Mouse (Mus musculus) hindbrain, embryonic 11.5 days (tissue): ENCODE results near the gene Pde7b. TPM values are rescaled to one million over a fixed set of nuclear protein-coding genes. Genes with fewer than 3 reads are reported as not detected.

Experiments
- ATAC-seq: fragments of 200-750 bp; cut with Nextera tagmentation; 2 replicates; pipeline ENCODE4 v1.8.0; 2017; ENCODE audit warnings: mild to moderate bottlenecking, moderate TSS enrichment, moderate library complexity; ENCODE audit not compliant: low FRiP score
- DNase-seq: peaks from one replicate; pipeline ENCODE4 v3.0.0-alpha.2; 2015; ENCODE audit warnings: low spot score
- H3K27ac ChIP-seq: fragments of 300-500 bp; sonication (generic); 2 replicates; pipeline ENCODE4 v1.5.1; 2014; ENCODE audit warnings: mild to moderate bottlenecking, low read depth, low read length
- H3K27me3 ChIP-seq: fragments of 300-500 bp; sonication (generic); 2 replicates; pipeline ENCODE4 v1.6.1; 2014; ENCODE audit warnings: mild to moderate bottlenecking, low read length, moderate library complexity, mixed read lengths; ENCODE audit not compliant: control insufficient read depth, insufficient read depth
- H3K36me3 ChIP-seq: fragments of 300-500 bp; sonication (generic); 2 replicates; pipeline ENCODE4 v1.6.1; 2014; ENCODE audit warnings: mild to moderate bottlenecking, low read length, moderate library complexity, mixed read lengths; ENCODE audit not compliant: control insufficient read depth, insufficient read depth
- H3K4me1 ChIP-seq: fragments of 300-500 bp; sonication (generic); replicated peaks from 2 replicates; pipeline ENCODE4 v1.6.1; 2014; ENCODE audit warnings: low read length, mixed read lengths; ENCODE audit not compliant: control insufficient read depth, insufficient read depth
- H3K4me2 ChIP-seq: fragments of 300-500 bp; sonication (generic); replicated peaks from 2 replicates; pipeline ENCODE4 v1.6.1; 2014; ENCODE audit warnings: mild to moderate bottlenecking, low read depth, low read length
- H3K4me3 ChIP-seq: fragments of 300-500 bp; sonication (generic); 2 replicates; pipeline ENCODE4 v1.5.1; 2014; ENCODE audit warnings: low read depth, low read length
- H3K9ac ChIP-seq: fragments of 300-500 bp; sonication (generic); 2 replicates; pipeline ENCODE4 v1.6.1; 2014; ENCODE audit warnings: low read depth, low read length
- H3K9me3 ChIP-seq: fragments of 300-500 bp; sonication (generic); 2 replicates; pipeline ENCODE4 v1.6.1; 2016; ENCODE audit warnings: low read length; ENCODE audit not compliant: control insufficient read depth
- WGBS: fragments of 180-500 bp; shearing (Covaris S2); extraction: QIAGEN DNeasy Blood & Tissue Kit; methylation state at CpG from one replicate; pipeline ENCODE4 v1.1.7; 2014; 5-methylcytosine and 5-hydroxymethylcytosine counted together
- polyA plus RNA-seq: library from polyadenylated mRNA; unstranded; fragments of >200 nt; fragmentation: Nextera tagmentation; extraction: Ambion mirVana; gene quantifications from 2 replicates; pipeline ENCODE4 v1.2.1, GENCODE M21; 2014

Gene Pde7b
- 2.5 and 3.4 TPM in 2 replicates for polyA plus RNA-seq

DNA sequence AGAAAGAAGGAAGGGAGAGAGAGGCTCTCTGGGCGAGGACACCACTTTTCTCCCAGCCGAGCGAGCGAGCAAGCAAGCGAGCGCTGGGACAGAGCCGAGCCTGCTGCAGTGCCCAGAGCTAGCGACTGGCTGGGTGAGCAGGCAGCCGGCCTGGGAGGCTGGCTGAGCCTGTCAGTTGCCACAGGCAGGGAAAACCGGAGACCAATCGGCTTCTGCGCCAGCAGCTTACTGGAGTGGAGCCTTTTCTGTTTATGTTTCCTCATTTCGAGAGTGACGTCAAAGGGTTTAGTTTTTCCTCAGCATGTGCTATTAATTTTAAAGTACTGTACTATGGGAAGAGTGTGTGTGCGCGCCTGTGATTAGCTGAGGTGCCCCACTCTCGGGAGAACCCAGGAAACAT lies at the start of gene Pde7b:
Gene Pde7b, minus strand, starts transcription at position 173 of the 400 bp plus-strand sequence.
- Histone ChIP-seq H3K9me3 (no peaks in the 10 kb centered on the region), H3K36me3 (no peaks in the 10 kb centered on the region), H3K27ac (no peak within 1 kb of the TSS), H3K9ac (no peak within 1 kb of the TSS), H3K4me2 (peak within 1 kb of the TSS; percentile 32), H3K27me3 (no peaks in the 10 kb centered on the region; the same call in 1 of the 2 replicates), H3K4me1 (peaks cover 4% of the 10 kb centered on the region; the same call in 1 of the 2 replicates), H3K4me3 (peak within 1 kb of the TSS; percentile 15)
- WGBS, result 15% methylated on average over 17 of the region's 17 CpGs
- DNase-seq (peak; percentile 74), ATAC-seq (peak; percentile 89)

DNA sequence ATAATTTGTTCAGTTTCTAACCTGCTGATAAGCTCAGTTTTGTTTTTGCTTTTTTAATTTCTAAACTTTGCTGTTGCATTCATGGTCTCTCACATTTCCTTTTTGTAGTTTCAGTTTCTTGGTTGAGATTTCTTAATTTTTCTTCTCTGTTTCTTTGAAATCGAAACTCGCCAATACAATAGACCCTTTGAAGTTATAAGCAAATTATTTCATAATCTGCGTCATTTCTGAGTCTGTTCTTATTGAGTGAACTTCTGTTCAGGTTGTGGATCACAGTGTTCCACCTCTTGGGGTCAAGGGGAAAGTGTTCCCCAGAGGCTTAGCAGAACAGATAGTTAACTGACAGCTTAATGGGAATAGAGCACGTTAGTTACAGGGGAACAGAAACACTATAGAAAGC lies 47.2 kb upstream of the Pde7b start:
- H3K9ac ChIP-seq, result no peak overlapping the region
- H3K36me3 ChIP-seq, result no peaks in the 10 kb centered on the region
- DNase-seq (no peak), ATAC-seq (no peak)
- H3K4me2 ChIP-seq, result no peak overlapping the region
- no peaks in the 10 kb centered on the region for H3K9me3 ChIP-seq
- H3K27ac ChIP-seq, result no peak overlapping the region
- H3K4me3 ChIP-seq, result no peak overlapping the region
- 82% methylated on average over 4 of the region's 4 CpGs for WGBS
- no peaks in the 10 kb centered on the region for H3K4me1 ChIP-seq
- no peaks in the 10 kb centered on the region for H3K27me3 ChIP-seq

DNA sequence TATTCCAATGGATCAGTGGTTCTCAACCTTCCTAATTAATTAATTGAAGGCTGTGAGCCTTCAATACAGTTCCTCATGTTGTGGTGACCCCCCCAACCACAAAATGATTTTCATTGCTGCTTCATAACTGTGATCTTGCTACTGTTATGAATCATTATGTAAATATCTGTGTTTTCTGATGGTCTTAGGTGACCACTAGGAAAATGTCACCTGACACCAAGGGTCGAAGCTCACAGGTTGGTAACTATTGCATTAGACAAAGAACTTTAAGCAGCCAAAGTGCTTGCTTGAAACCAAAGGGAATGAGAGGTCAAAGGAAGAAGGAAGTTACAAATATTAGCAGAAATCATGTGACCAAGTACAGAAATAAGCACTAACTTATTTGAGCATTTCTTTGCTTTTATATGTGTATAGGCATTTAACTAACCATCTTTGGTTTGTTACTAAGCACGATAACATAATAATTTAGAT lies 45.6 kb upstream of the Pde7b start:
- no peaks in the 10 kb centered on the region for H3K9me3 ChIP-seq
- H3K4me1 ChIP-seq, result no peaks in the 10 kb centered on the region
- no peak overlapping the region for H3K27ac ChIP-seq
- no peaks in the 10 kb centered on the region for H3K27me3 ChIP-seq
- ATAC-seq (no peak), DNase-seq (no peak)
- no peak overlapping the region for H3K4me3 ChIP-seq
- H3K4me2 ChIP-seq, result no peak overlapping the region
- no peak overlapping the region for H3K9ac ChIP-seq
- 88% methylated on average over 2 of the region's 2 CpGs for WGBS
- no peaks in the 10 kb centered on the region for H3K36me3 ChIP-seq

DNA sequence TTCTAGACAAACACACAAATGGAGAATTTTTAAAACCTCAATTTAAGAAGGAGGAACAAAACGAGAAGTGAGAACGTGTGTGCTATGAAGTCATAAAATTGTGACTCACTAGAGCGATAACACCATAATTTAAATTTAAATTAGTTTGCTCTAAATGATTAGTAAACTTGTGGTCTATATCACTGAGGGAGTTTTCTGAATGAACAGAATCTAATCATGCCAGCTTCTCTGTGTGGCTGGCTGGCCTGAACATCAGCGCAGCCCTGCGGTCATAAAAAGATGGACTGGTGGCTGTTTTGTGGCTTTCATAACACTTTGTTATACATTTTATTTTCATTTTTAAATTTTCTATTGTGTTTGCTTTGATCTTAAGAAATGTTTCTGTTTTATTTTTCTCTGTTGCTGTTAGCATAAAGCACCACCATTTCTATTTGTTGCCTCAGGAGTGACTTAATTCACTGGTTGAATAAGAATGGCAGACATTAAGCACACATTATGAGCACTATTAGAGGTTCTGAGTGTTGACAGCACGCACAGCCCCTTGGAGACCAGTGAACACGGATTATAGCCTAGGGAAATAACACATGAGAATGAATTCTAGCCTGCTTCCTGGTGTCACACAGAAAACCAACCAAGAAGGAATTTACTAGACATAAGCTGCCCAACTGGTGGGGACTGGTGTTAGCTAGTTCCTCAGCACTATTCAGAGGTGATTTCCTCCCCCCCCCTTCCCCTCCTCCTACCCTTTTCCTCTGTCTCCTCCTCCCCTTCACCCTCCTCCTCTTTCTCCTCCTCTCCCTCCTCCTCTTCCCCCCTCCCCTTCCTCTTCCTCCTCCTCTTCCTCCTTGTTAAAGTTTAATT lies 44.9 kb upstream of the Pde7b start:
- peak; percentile 27; the same call in 1 of the 2 replicates for ATAC-seq
- no peak overlapping the region for H3K4me2 ChIP-seq
- WGBS, result 81% methylated on average over 7 of the region's 7 CpGs
- DNase-seq, result peak; percentile 10
- no peaks in the 10 kb centered on the region for H3K36me3 ChIP-seq
- H3K27ac ChIP-seq, result no peak overlapping the region
- no peaks in the 10 kb centered on the region for H3K9me3 ChIP-seq
- H3K4me1 ChIP-seq, result no peaks in the 10 kb centered on the region
- no peak overlapping the region for H3K4me3 ChIP-seq
- H3K27me3 ChIP-seq, result no peaks in the 10 kb centered on the region
- H3K9ac ChIP-seq, result no peak overlapping the region

DNA sequence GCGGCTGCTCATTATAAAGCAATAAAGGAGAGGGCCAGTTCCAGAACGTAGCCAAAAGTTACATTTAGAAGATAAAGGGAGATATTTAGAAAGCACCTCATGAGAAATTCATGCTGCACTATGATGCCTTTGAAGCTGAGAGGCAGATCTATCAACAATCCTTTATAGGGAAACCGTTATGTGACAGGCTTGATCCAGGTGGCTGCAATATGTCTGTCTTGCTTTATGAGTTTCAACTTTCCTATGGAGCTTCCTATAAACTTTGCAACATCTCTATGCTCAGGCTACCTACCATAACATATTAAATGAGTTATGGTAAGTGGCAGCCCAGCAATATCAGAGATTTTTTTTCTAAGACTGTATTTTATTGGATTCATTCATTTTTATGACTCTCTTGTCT lies 39.5 kb upstream of the Pde7b start:
- 84% methylated on average over 3 of the region's 3 CpGs for WGBS
- ATAC-seq, result no peak

DNA sequence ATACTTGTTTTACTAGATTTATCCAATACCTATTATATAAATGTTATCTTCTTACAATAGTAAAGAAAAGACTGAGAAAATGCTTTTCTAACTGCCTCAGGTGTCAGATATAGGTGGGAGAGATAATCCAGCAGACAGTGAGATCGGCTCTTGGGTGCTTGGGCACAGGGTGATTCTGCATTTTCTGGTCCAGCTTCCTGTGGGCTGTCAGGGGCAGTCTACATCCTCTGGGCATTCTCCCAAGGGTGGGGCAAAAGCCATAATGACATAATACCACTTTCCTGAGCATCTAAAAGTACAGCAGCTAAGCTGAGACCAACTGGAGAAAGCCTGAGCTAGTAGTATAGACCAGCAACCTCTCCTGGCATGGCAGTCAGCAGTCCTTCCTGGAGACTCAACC lies 34.1 kb upstream of the Pde7b start:
- 97% methylated on average over 1 of the region's 1 CpGs for WGBS
- H3K27ac ChIP-seq, result no peak overlapping the region
- no peak overlapping the region for H3K9ac ChIP-seq
- no peaks in the 10 kb centered on the region for H3K36me3 ChIP-seq
- H3K4me1 ChIP-seq, result no peaks in the 10 kb centered on the region
- H3K9me3 ChIP-seq, result no peaks in the 10 kb centered on the region
- no peak for ATAC-seq
- H3K27me3 ChIP-seq, result no peaks in the 10 kb centered on the region
- DNase-seq, result no peak
- no peak overlapping the region for H3K4me2 ChIP-seq
- H3K4me3 ChIP-seq, result no peak overlapping the region

More for the DNA sequence above, 39.5 kb upstream of the Pde7b start:
- H3K27ac ChIP-seq, result no peak overlapping the region
- H3K4me2 ChIP-seq, result no peak overlapping the region
- H3K4me3 ChIP-seq, result no peak overlapping the region
- H3K9ac ChIP-seq, result no peak overlapping the region
- no peaks in the 10 kb centered on the region for H3K27me3 ChIP-seq
- H3K9me3 ChIP-seq, result no peaks in the 10 kb centered on the region
- DNase-seq, result no peak
- H3K4me1 ChIP-seq, result no peaks in the 10 kb centered on the region
- H3K36me3 ChIP-seq, result no peaks in the 10 kb centered on the region

DNA sequence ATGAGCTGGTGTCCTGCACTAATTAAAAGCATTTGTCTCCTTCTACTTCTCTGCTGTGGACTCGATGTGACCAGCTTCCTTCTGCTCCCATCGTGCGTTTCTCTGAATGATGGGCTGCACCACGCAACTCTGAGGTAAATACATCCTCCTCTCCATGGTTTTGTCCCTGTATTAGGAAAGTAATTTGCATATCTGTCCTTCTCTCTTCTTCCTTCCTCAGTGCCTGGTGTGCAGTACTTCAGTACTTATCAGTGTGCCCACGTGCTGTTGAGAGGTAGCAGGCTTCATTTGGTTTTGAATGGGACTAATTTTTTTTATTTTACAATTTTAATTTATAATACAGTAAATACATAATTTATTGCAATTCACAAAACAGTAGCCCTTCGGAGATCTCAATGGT lies 33.4 kb upstream of the Pde7b start:
- no peak for ATAC-seq
- Histone ChIP-seq H3K4me1 (no peaks in the 10 kb centered on the region), H3K4me2 (no peak overlapping the region), H3K36me3 (no peaks in the 10 kb centered on the region), H3K9me3 (no peaks in the 10 kb centered on the region), H3K27ac (no peak overlapping the region), H3K27me3 (no peaks in the 10 kb centered on the region), H3K4me3 (no peak overlapping the region), H3K9ac (no peak overlapping the region)
- WGBS, result 82% methylated on average over 6 of the region's 6 CpGs
- no peak for DNase-seq

DNA sequence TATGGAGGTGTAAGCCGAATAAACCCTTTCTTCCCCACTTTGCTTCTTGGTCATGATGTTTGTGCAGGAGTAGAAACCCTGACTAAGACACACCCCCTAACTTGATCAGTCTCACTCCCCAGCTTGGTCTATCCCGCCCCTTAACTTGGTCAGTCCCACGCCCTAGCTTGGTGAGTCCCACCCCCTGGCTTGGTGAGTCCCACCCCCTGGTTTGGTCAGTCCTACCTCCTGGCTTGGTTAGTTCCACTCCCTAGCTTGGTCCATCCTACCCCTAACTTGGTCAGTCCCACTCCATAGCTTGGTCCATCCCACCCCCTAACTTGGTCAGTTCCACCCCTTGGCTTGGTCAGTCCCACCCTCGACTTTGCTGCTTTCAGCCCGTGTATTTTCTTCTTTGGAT lies 31.3 kb upstream of the Pde7b start:
- DNase-seq (no peak), ATAC-seq (no peak)
- H3K9ac ChIP-seq, result no peak overlapping the region
- 87% methylated on average over 5 of the region's 5 CpGs for WGBS
- H3K27me3 ChIP-seq, result no peaks in the 10 kb centered on the region
- H3K27ac ChIP-seq, result no peak overlapping the region
- no peaks in the 10 kb centered on the region for H3K4me1 ChIP-seq
- H3K36me3 ChIP-seq, result no peaks in the 10 kb centered on the region
- no peak overlapping the region for H3K4me3 ChIP-seq
- H3K4me2 ChIP-seq, result no peak overlapping the region
- H3K9me3 ChIP-seq, result no peaks in the 10 kb centered on the region

DNA sequence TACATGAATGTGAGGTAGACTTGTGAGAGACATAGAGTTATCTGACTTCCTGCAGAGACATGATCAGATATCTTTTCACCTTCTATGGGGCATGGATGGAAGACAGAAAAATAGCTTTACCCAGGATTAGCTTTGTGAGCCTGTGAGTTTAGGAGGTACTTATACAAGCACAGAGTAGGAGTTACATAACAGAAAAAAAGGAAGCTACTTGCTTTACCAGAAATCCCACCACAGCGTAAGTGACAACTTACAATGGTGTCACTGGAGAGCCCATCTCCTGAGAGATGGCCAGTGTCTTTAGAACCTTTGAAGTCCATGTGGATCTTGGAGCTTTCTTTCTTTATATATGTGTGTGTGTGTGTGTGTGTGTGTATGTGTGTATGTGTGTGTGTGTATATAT lies 28.0 kb upstream of the Pde7b start:
- no peak overlapping the region for H3K9ac ChIP-seq
- no peak overlapping the region for H3K27ac ChIP-seq
- no peaks in the 10 kb centered on the region for H3K9me3 ChIP-seq
- DNase-seq (no peak), ATAC-seq (no peak)
- no peaks in the 10 kb centered on the region for H3K4me1 ChIP-seq
- H3K36me3 ChIP-seq, result no peaks in the 10 kb centered on the region
- H3K27me3 ChIP-seq, result no peaks in the 10 kb centered on the region
- WGBS, result 96% methylated on average over 1 of the region's 1 CpGs
- H3K4me2 ChIP-seq, result no peak overlapping the region
- H3K4me3 ChIP-seq, result no peak overlapping the region
